In genomic region chr7:24886308-24886633, GRCm38 (mm10) we compare ENCODE assay signal across 9 mouse cellular contexts. TPM values are rescaled to one million over a fixed set of nuclear protein-coding genes. Genes with fewer than 3 reads are reported as not detected.
A peak's percentile ranks its signal among the peaks of the same experiment; 100 is the strongest.
DNase-seq lines count a peak whose midpoint lies in the region; ATAC-seq and TF ChIP-seq lines count a peak whose summit lies in the region.
"Had no signal": no experiment of that assay in that cellular context is flagged by ENCODE, and none has a peak within 500 bp of the region (broad histone marks: within the 10 kb centered on the region; RNA-seq: fewer than 3 reads in every experiment).

No protein-coding gene starts in this region.

- TF ChIP-seq POLR2A in small intestine, adult 2 months (IDR thresholded peaks at IDR 0.05; ENCODE audit: low read depth, low read length) = no peak

- H3K4me2 ChIP-seq in heart, embryonic 15.5 days = peak overlapping the region; percentile 69
- peak overlapping the region; percentile 77 for H3K4me2 ChIP-seq in limb, embryonic 11.5 days (ENCODE audit: low read depth, severe bottlenecking)

- 44% methylated on average over 4 of the region's 4 CpGs for WGBS in heart, embryonic 15.5 days
- 82% methylated on average over 4 of the region's 4 CpGs for WGBS in limb, embryonic 11.5 days
- WGBS in small intestine, adult 2 months = 19% methylated on average over 4 of the region's 4 CpGs

- peak overlapping the region; percentile 70 to 98 for H3K4me3 ChIP-seq in ES-E14 (ENCODE audit: insufficient read depth in 1 of 2, low read depth in 1 of 2, low read length in 2 of 2, poor library complexity in 1 of 2, severe bottlenecking in 1 of 2)
- H3K4me3 ChIP-seq in heart, embryonic 15.5 days = peak overlapping the region; percentile 87
- peak overlapping the region; percentile 100 for H3K4me3 ChIP-seq in limb, embryonic 11.5 days (ENCODE audit: low read depth, low read length)
- H3K4me3 ChIP-seq in small intestine, adult 2 months (ENCODE audit: low read depth, low read length) = peak overlapping the region; percentile 45

- no peak for ATAC-seq in heart, embryonic 15.5 days (replicated peaks; ENCODE audit: insufficient number of reproducible peaks, insufficient read depth, low FRiP score, low read depth)
- ATAC-seq in limb, embryonic 11.5 days (ENCODE audit: insufficient number of reproducible peaks, low FRiP score, low TSS enrichment, low read depth) = no peak

- in situ Hi-C loops in ES-E14 (cut with MboI; ENCODE audit: low sequenced_read_pairs in 2 of 2, unreplicated experiment in 2 of 2) = no loop called here

- peaks cover 0 to 14% of the 10 kb centered on the region in 2 experiments; a peak in 1 of 4 replicates for H3K4me1 ChIP-seq in ES-E14 (ENCODE audit: control insufficient read depth in 2 of 2, insufficient read depth in 2 of 2, low read length in 2 of 2, poor library complexity in 1 of 2)
- peaks cover 31% of the 10 kb centered on the region for H3K4me1 ChIP-seq in heart, embryonic 15.5 days (replicated peaks)
- H3K4me1 ChIP-seq in limb, embryonic 11.5 days (ENCODE audit: control insufficient read depth, insufficient read depth, low read length) = peaks cover 19% of the 10 kb centered on the region
- H3K4me1 ChIP-seq in small intestine, adult 2 months (ENCODE audit: control insufficient read depth, insufficient read depth, insufficient read length, low read length) = peaks cover 2% of the 10 kb centered on the region; the same call in 1 of the 2 replicates

- DNase-seq in 3T3-L1 (ENCODE audit: low read depth, low spot score) (peak; percentile 24), ES-E14 (ENCODE audit: low read depth, low spot score) (no peak)
- no peak for DNase-seq in limb, embryonic 11.5 days (ENCODE audit: low spot score)
- DNase-seq in thymus, postnatal 14 days = no peak
- no peak for DNase-seq in retina, embryonic 14.5 days (ENCODE audit: low spot score)
- no peak for DNase-seq in spleen, postnatal 10 days (ENCODE audit: low spot score in 2 of 2)

- H3K27ac ChIP-seq in ES-E14 (ENCODE audit: insufficient read depth, low read depth, low read length, poor library complexity, severe bottlenecking) = peak overlapping the region; percentile 94
- H3K27ac ChIP-seq in heart, embryonic 15.5 days = no peak overlapping the region
- H3K27ac ChIP-seq in limb, embryonic 11.5 days (replicated peaks; ENCODE audit: low read depth, low read length) = no peak overlapping the region
- no peak overlapping the region for H3K27ac ChIP-seq in small intestine, adult 2 months (ENCODE audit: insufficient read depth, low read depth, low read length)

- no peaks in the 10 kb centered on the region for H3K9me3 ChIP-seq in ES-E14 (ENCODE audit: control insufficient read depth, insufficient read depth, low read depth, low read length)
- no peaks in the 10 kb centered on the region for H3K9me3 ChIP-seq in heart, embryonic 15.5 days (replicated peaks)
- H3K9me3 ChIP-seq in limb, embryonic 11.5 days (ENCODE audit: control insufficient read depth, low read length) = no peaks in the 10 kb centered on the region

- H3K27me3 ChIP-seq in heart, embryonic 15.5 days = no peaks in the 10 kb centered on the region
- no peaks in the 10 kb centered on the region for H3K27me3 ChIP-seq in limb, embryonic 11.5 days (ENCODE audit: control insufficient read depth, insufficient read depth, low read length)
- H3K27me3 ChIP-seq in small intestine, adult 2 months (ENCODE audit: control insufficient read depth, insufficient read depth, low read length) = no peaks in the 10 kb centered on the region

- H3K9ac ChIP-seq in ES-E14 (ENCODE audit: insufficient read depth, low read depth, low read length, poor library complexity, severe bottlenecking) = peak overlapping the region; percentile 100
- peak overlapping the region; percentile 99 for H3K9ac ChIP-seq in heart, embryonic 15.5 days
- H3K9ac ChIP-seq in limb, embryonic 11.5 days (ENCODE audit: low read length) = peak overlapping the region; percentile 100

- TF ChIP-seq CTCF in small intestine, adult 2 months (IDR thresholded peaks at IDR 0.05; ENCODE audit: extremely low read depth, insufficient read length, insufficient replicate concordance, low read depth, low read length) = no peak

- H3K36me3 ChIP-seq in ES-E14 (ENCODE audit: control insufficient read depth, insufficient read depth, low read length, poor library complexity, severe bottlenecking) = peaks cover 59% of the 10 kb centered on the region
- H3K36me3 ChIP-seq in heart, embryonic 15.5 days = peaks cover 47% of the 10 kb centered on the region
- H3K36me3 ChIP-seq in limb, embryonic 11.5 days (ENCODE audit: control insufficient read depth, insufficient read depth, low read length) = peaks cover 31% of the 10 kb centered on the region
- H3K36me3 ChIP-seq in small intestine, adult 2 months (ENCODE audit: control insufficient read depth, insufficient read depth, low read length) = peaks cover 43% of the 10 kb centered on the region

TF ChIP-seq in ES-E14, 5 proteins besides CTCF, POLR2A, EP300 and RAD21:
- TF ChIP-seq HCFC1 (IDR thresholded peaks at IDR 0.05; ENCODE audit: borderline replicate concordance, insufficient read depth, low read length) (no peak), CHD2 (IDR thresholded peaks at IDR 0.05; ENCODE audit: low read depth, low read length) (no peak), MAFK (IDR thresholded peaks at IDR 0.05; ENCODE audit: insufficient read depth, low read depth, low read length) (no peak), ZC3H11A (IDR thresholded peaks at IDR 0.05; ENCODE audit: borderline replicate concordance, low read depth, low read length) (no peak), ZNF384 (IDR thresholded peaks at IDR 0.05; ENCODE audit: low read depth, low read length) (no peak)

RNA-seq across cellular contexts. Expression of gene Rps19, which starts 2.1 kb away (rescaled TPM):
- total RNA-seq in ES-E14 (2012; rRNA removed) = 2,686 and 2,786 TPM in 2 replicates
- polyA plus RNA-seq in heart, embryonic 15.5 days (2015; fragmentation: Nextera tagmentation; extraction: Ambion mirVana) = 1,190 and 1,237 TPM in 2 replicates
- 2,245 and 2,332 TPM in 2 replicates for polyA plus RNA-seq in limb, embryonic 11.5 days (2014; fragmentation: Nextera tagmentation; extraction: Ambion mirVana)
- 254 and 421 TPM in 2 replicates for polyA plus RNA-seq in small intestine, adult 2 months (2012; rRNA removed)

RNA-seq across cellular contexts. Expression of gene Cd79a, which starts 10.9 kb away (rescaled TPM):
- 1.3 and 1.5 TPM in 2 replicates for total RNA-seq in ES-E14 (2012; rRNA removed)
- 0.15 and 0.21 TPM in 2 replicates for polyA plus RNA-seq in heart, embryonic 15.5 days (2015; fragmentation: Nextera tagmentation; extraction: Ambion mirVana)
- polyA plus RNA-seq in limb, embryonic 11.5 days (2014; fragmentation: Nextera tagmentation; extraction: Ambion mirVana) = 0.30 and 0.56 TPM in 2 replicates
- 23.2 and 54.3 TPM in 2 replicates for polyA plus RNA-seq in small intestine, adult 2 months (2012; rRNA removed)
- total RNA-seq: common myeloid progenitor, adult 5-6 weeks had no signal

RNA-seq across cellular contexts. Expression of gene Dmrtc2, which starts 16.4 kb away (rescaled TPM):
- 0.53 and 0.54 TPM in 2 replicates for total RNA-seq in ES-E14 (2012; rRNA removed)
- not detected in 2 replicates for polyA plus RNA-seq in heart, embryonic 15.5 days (2015; fragmentation: Nextera tagmentation; extraction: Ambion mirVana)
- polyA plus RNA-seq in limb, embryonic 11.5 days (2014; fragmentation: Nextera tagmentation; extraction: Ambion mirVana) = 0.11 TPM in 1 of 2 replicates, not detected in the other
- not detected in 2 replicates for polyA plus RNA-seq in small intestine, adult 2 months (2012; rRNA removed)
- total RNA-seq: common myeloid progenitor, adult 5-6 weeks had no signal

RNA-seq across cellular contexts. Expression of gene Arhgef1, which starts 16.4 kb away (rescaled TPM):
- 32.1 and 40.0 TPM in 2 replicates for total RNA-seq in ES-E14 (2012; rRNA removed)
- 59.2 and 92.5 TPM in 2 replicates for polyA plus RNA-seq in heart, embryonic 15.5 days (2015; fragmentation: Nextera tagmentation; extraction: Ambion mirVana)
- polyA plus RNA-seq in limb, embryonic 11.5 days (2014; fragmentation: Nextera tagmentation; extraction: Ambion mirVana) = 69.9 and 84.4 TPM in 2 replicates
- 106 and 209 TPM in 2 replicates for polyA plus RNA-seq in small intestine, adult 2 months (2012; rRNA removed)

RNA-seq across cellular contexts. Expression of gene Lypd4, which starts 16.5 kb away (rescaled TPM):
- 0.18 TPM in 1 of 2 replicates, not detected in the other for total RNA-seq in ES-E14 (2012; rRNA removed)
- polyA plus RNA-seq in heart, embryonic 15.5 days (2015; fragmentation: Nextera tagmentation; extraction: Ambion mirVana) = not detected in 2 replicates
- not detected in 2 replicates for polyA plus RNA-seq in limb, embryonic 11.5 days (2014; fragmentation: Nextera tagmentation; extraction: Ambion mirVana)
- not detected in 2 replicates for polyA plus RNA-seq in small intestine, adult 2 months (2012; rRNA removed)
- total RNA-seq: common myeloid progenitor, adult 5-6 weeks had no signal

Comparison
In these comparisons a context has a peak if more than half of its experiments do, and no peak if none do; other contexts are left out.
1. H3K4me3 ChIP-seq: peak in every context shown above with its lines; median percentile 100 in limb, embryonic 11.5 days; 87 in heart, embryonic 15.5 days; 84 in ES-E14; 45 in small intestine, adult 2 months.
2. RNA of gene Cd79a, which starts 10.9 kb away (polyA plus RNA-seq): 23.2 to 54.3 TPM in small intestine, adult 2 months; 0.30 to 0.56 TPM in limb, embryonic 11.5 days and 0.15 to 0.21 TPM in heart, embryonic 15.5 days; every median in the first group is over 10 times any median in the second.
3. Peak in every context shown above with its lines, with median percentiles within 50 percentile points of each other: H3K9ac ChIP-seq.